Mouse (Mus musculus): Measurements from ENCODE around the gene Mgat4b. TPM values are rescaled to one million over a fixed set of nuclear protein-coding genes. Genes with fewer than 3 reads are reported as not detected.

Mgat4b gene
- total and polyA plus RNA-seq, 2 experiments from 2014 or later = 74.6 to 108 TPM

- TF ChIP-seq CTCF (IDR thresholded peaks at IDR 0.05; ENCODE audit: low read depth) = no peak
- H3K4me3 ChIP-seq (ENCODE audit: low read length) = no peak overlapping the region
- ATAC-seq = no peak
Observed at GRCm38 (mm10) chr11:50272819-50273218, 62.1 kb downstream of the Mgat4b start.

GRCm38 (mm10) chr11:50275077-50275476 is 64.4 kb downstream of the Mgat4b start:
- H3K4me1 ChIP-seq (ENCODE audit: insufficient read depth, low read length) = no peaks in the 10 kb centered on the region
- 95% methylated on average over 2 of the region's 2 CpGs for WGBS
- no peaks in the 10 kb centered on the region for H3K9me3 ChIP-seq (ENCODE audit: low read length)
- DNase-seq (ENCODE audit: low spot score) (no peak), ATAC-seq (no peak)
- TF ChIP-seq CTCF (IDR thresholded peaks at IDR 0.05; ENCODE audit: low read depth) = no peak
- H3K4me3 ChIP-seq (ENCODE audit: low read length) = no peak overlapping the region
- no peak overlapping the region for H3K9ac ChIP-seq (replicated peaks; ENCODE audit: low read length)
- H3K27me3 ChIP-seq (ENCODE audit: insufficient read depth, low read length) = no peaks in the 10 kb centered on the region
- H3K4me2 ChIP-seq (ENCODE audit: low read depth, low read length) = no peak overlapping the region
- no peak overlapping the region for H3K27ac ChIP-seq
- no peaks in the 10 kb centered on the region for H3K36me3 ChIP-seq (ENCODE audit: insufficient read depth, low read length)

More at GRCm38 (mm10) chr11:50272819-50273218, 62.1 kb downstream of the Mgat4b start:
- no peaks in the 10 kb centered on the region for H3K9me3 ChIP-seq (ENCODE audit: low read length)
- no peaks in the 10 kb centered on the region for H3K4me1 ChIP-seq (ENCODE audit: insufficient read depth, low read length)
- no peak for DNase-seq (ENCODE audit: low spot score)
- H3K4me2 ChIP-seq (ENCODE audit: low read depth, low read length) = no peak overlapping the region
- no peaks in the 10 kb centered on the region for H3K36me3 ChIP-seq (ENCODE audit: insufficient read depth, low read length)
- H3K9ac ChIP-seq (replicated peaks; ENCODE audit: low read length) = no peak overlapping the region
- WGBS = 73% methylated on average over 2 of the region's 2 CpGs
- H3K27me3 ChIP-seq (ENCODE audit: insufficient read depth, low read length) = no peaks in the 10 kb centered on the region
- no peak overlapping the region for H3K27ac ChIP-seq

GRCm38 (mm10) chr11:50275568-50276151 is 65.0 kb downstream of the Mgat4b start:
- DNase-seq (ENCODE audit: low spot score) (no peak), ATAC-seq (no peak)
- Histone ChIP-seq H3K27me3 (ENCODE audit: insufficient read depth, low read length) (no peaks in the 10 kb centered on the region), H3K27ac (no peak overlapping the region), H3K4me2 (ENCODE audit: low read depth, low read length) (no peak overlapping the region), H3K9me3 (ENCODE audit: low read length) (no peaks in the 10 kb centered on the region), H3K4me3 (ENCODE audit: low read length) (no peak overlapping the region), H3K9ac (replicated peaks; ENCODE audit: low read length) (no peak overlapping the region), H3K36me3 (ENCODE audit: insufficient read depth, low read length) (0 out of 2 replicates have a peak, but pooled peaks cover under 1% of the 10 kb centered on the region), H3K4me1 (ENCODE audit: insufficient read depth, low read length) (no peaks in the 10 kb centered on the region)
- WGBS = 86% methylated on average over 5 of the region's 5 CpGs
- no peak for TF ChIP-seq CTCF (IDR thresholded peaks at IDR 0.05; ENCODE audit: low read depth)

- H3K4me1 ChIP-seq (ENCODE audit: insufficient read depth, low read length) = no peaks in the 10 kb centered on the region
- ATAC-seq = no peak
- no peak overlapping the region for H3K4me3 ChIP-seq (ENCODE audit: low read length)
- H3K9me3 ChIP-seq (ENCODE audit: low read length) = no peaks in the 10 kb centered on the region
- no peak overlapping the region for H3K4me2 ChIP-seq (ENCODE audit: low read depth, low read length)
- H3K9ac ChIP-seq (replicated peaks; ENCODE audit: low read length) = no peak overlapping the region
- no peaks in the 10 kb centered on the region for H3K27me3 ChIP-seq (ENCODE audit: insufficient read depth, low read length)
- TF ChIP-seq CTCF (IDR thresholded peaks at IDR 0.05; ENCODE audit: low read depth) = no peak
- 0 out of 2 replicates have a peak, but pooled peaks cover 4% of the 10 kb centered on the region for H3K36me3 ChIP-seq (ENCODE audit: insufficient read depth, low read length)
- DNase-seq (ENCODE audit: low spot score) = no peak
- no peak overlapping the region for H3K27ac ChIP-seq
Observed at GRCm38 (mm10) chr11:50277025-50277424, 66.3 kb downstream of the Mgat4b start.

GRCm38 (mm10) chr11:50277706-50278105 is 67.0 kb downstream of the Mgat4b start:
- H3K36me3 ChIP-seq (ENCODE audit: insufficient read depth, low read length) = 0 out of 2 replicates have a peak, but pooled peaks cover 4% of the 10 kb centered on the region
- no peak for DNase-seq (ENCODE audit: low spot score)
- H3K4me2 ChIP-seq (ENCODE audit: low read depth, low read length) = no peak overlapping the region
- no peak overlapping the region for H3K9ac ChIP-seq (replicated peaks; ENCODE audit: low read length)
- no peak for ATAC-seq
- no peak for TF ChIP-seq CTCF (IDR thresholded peaks at IDR 0.05; ENCODE audit: low read depth)
- no peaks in the 10 kb centered on the region for H3K9me3 ChIP-seq (ENCODE audit: low read length)
- H3K27me3 ChIP-seq (ENCODE audit: insufficient read depth, low read length) = no peaks in the 10 kb centered on the region
- 85% methylated on average over 6 of the region's 6 CpGs for WGBS
- H3K4me3 ChIP-seq (ENCODE audit: low read length) = no peak overlapping the region
- no peak overlapping the region for H3K27ac ChIP-seq
- H3K4me1 ChIP-seq (ENCODE audit: insufficient read depth, low read length) = no peaks in the 10 kb centered on the region

GRCm38 (mm10) chr11:50279005-50279404 is 68.3 kb downstream of the Mgat4b start:
- Histone ChIP-seq H3K4me3 (ENCODE audit: low read length) (no peak overlapping the region), H3K4me2 (ENCODE audit: low read depth, low read length) (no peak overlapping the region), H3K9ac (replicated peaks; ENCODE audit: low read length) (no peak overlapping the region), H3K9me3 (ENCODE audit: low read length) (no peaks in the 10 kb centered on the region), H3K27me3 (ENCODE audit: insufficient read depth, low read length) (no peaks in the 10 kb centered on the region), H3K36me3 (ENCODE audit: insufficient read depth, low read length) (0 out of 2 replicates have a peak, but pooled peaks cover 4% of the 10 kb centered on the region), H3K4me1 (ENCODE audit: insufficient read depth, low read length) (no peaks in the 10 kb centered on the region), H3K27ac (no peak overlapping the region)
- ATAC-seq = no peak
- no peak for TF ChIP-seq CTCF (IDR thresholded peaks at IDR 0.05; ENCODE audit: low read depth)
- no peak for DNase-seq (ENCODE audit: low spot score)
- 87% methylated on average over 4 of the region's 4 CpGs for WGBS

GRCm38 (mm10) chr11:50280053-50280452 is 69.4 kb downstream of the Mgat4b start:
- no peaks in the 10 kb centered on the region for H3K9me3 ChIP-seq (ENCODE audit: low read length)
- no peak for TF ChIP-seq CTCF (IDR thresholded peaks at IDR 0.05; ENCODE audit: low read depth)
- no peaks in the 10 kb centered on the region for H3K4me1 ChIP-seq (ENCODE audit: insufficient read depth, low read length)
- H3K4me2 ChIP-seq (ENCODE audit: low read depth, low read length) = no peak overlapping the region
- no peak overlapping the region for H3K27ac ChIP-seq
- WGBS = 57% methylated on average over 1 of the region's 1 CpGs
- DNase-seq (ENCODE audit: low spot score) = no peak
- no peak overlapping the region for H3K9ac ChIP-seq (replicated peaks; ENCODE audit: low read length)
- no peaks in the 10 kb centered on the region for H3K27me3 ChIP-seq (ENCODE audit: insufficient read depth, low read length)
- H3K36me3 ChIP-seq (ENCODE audit: insufficient read depth, low read length) = 0 out of 2 replicates have a peak, but pooled peaks cover 4% of the 10 kb centered on the region
- ATAC-seq = no peak
- H3K4me3 ChIP-seq (ENCODE audit: low read length) = no peak overlapping the region

Small RNA genes within 50 kb of the gene (microRNA-seq; reads per million reads assigned to microRNA genes)
- 0.35 to 0.72 reads per million in 2 experiments for gene Mir6919

Other genes with a start within 250 kb of the Mgat4b start
- 71.6 and 73.2 TPM in 2 replicates for gene Rnf130, start 185.5 kb upstream of the Mgat4b start, total RNA-seq (2014; rRNA removed)
- gene Rnf130, start 185.5 kb upstream of the Mgat4b start, polyA plus RNA-seq (2015; fragmentation: Nextera tagmentation; extraction: Ambion mirVana) = 60.6 and 64.7 TPM in 2 replicates
- 62.4 and 62.6 TPM in 2 replicates for gene Tbc1d9b, start 79.5 kb upstream of the Mgat4b start, total RNA-seq (2014; rRNA removed)
- 32.1 and 33.5 TPM in 2 replicates for gene Tbc1d9b, start 79.5 kb upstream of the Mgat4b start, polyA plus RNA-seq (2015; fragmentation: Nextera tagmentation; extraction: Ambion mirVana)
- gene Mrnip, start 36.4 kb upstream of the Mgat4b start, total RNA-seq (2014; rRNA removed) = 40.8 and 44.2 TPM in 2 replicates
- gene Mrnip, start 36.4 kb upstream of the Mgat4b start, polyA plus RNA-seq (2015; fragmentation: Nextera tagmentation; extraction: Ambion mirVana) = 33.5 and 34.0 TPM in 2 replicates
- gene Sqstm1, start 63 bp upstream of the Mgat4b start, total RNA-seq (2014; rRNA removed) = 289 and 299 TPM in 2 replicates
- 412 and 450 TPM in 2 replicates for gene Sqstm1, start 63 bp upstream of the Mgat4b start, polyA plus RNA-seq (2015; fragmentation: Nextera tagmentation; extraction: Ambion mirVana)
- gene Ltc4s, start 27.7 kb downstream of the Mgat4b start, total RNA-seq (2014; rRNA removed) = 4.0 and 6.8 TPM in 2 replicates
- 5.9 and 7.1 TPM in 2 replicates for gene Ltc4s, start 27.7 kb downstream of the Mgat4b start, polyA plus RNA-seq (2015; fragmentation: Nextera tagmentation; extraction: Ambion mirVana)
- gene Maml1, start 81.4 kb downstream of the Mgat4b start, total RNA-seq (2014; rRNA removed) = 11.6 and 13.9 TPM in 2 replicates
- 1.6 and 1.8 TPM in 2 replicates for gene Maml1, start 81.4 kb downstream of the Mgat4b start, polyA plus RNA-seq (2015; fragmentation: Nextera tagmentation; extraction: Ambion mirVana)
- gene Canx, start 114.8 kb downstream of the Mgat4b start, total RNA-seq (2014; rRNA removed) = 174 and 197 TPM in 2 replicates
- gene Canx, start 114.8 kb downstream of the Mgat4b start, polyA plus RNA-seq (2015; fragmentation: Nextera tagmentation; extraction: Ambion mirVana) = 254 and 259 TPM in 2 replicates
- gene Cby3, start 143.6 kb downstream of the Mgat4b start, total RNA-seq (2014; rRNA removed) = 0.47 TPM in 1 of 2 replicates, not detected in the other
- 1.2 and 1.5 TPM in 2 replicates for gene Cby3, start 143.6 kb downstream of the Mgat4b start, polyA plus RNA-seq (2015; fragmentation: Nextera tagmentation; extraction: Ambion mirVana)
- 171 and 176 TPM in 2 replicates for gene Hnrnph1, start 166.1 kb downstream of the Mgat4b start, total RNA-seq (2014; rRNA removed)
- gene Hnrnph1, start 166.1 kb downstream of the Mgat4b start, polyA plus RNA-seq (2015; fragmentation: Nextera tagmentation; extraction: Ambion mirVana) = 244 and 249 TPM in 2 replicates
- gene Rufy1, start 220.2 kb downstream of the Mgat4b start, total RNA-seq (2014; rRNA removed) = 12.3 and 15.1 TPM in 2 replicates
- gene Rufy1, start 220.2 kb downstream of the Mgat4b start, polyA plus RNA-seq (2015; fragmentation: Nextera tagmentation; extraction: Ambion mirVana) = 17.6 and 19.8 TPM in 2 replicates